Mouse (Mus musculus): ENCODE results near the gene Serbp1.

Serbp1 gene

GRCm38 (mm10) chr6:67300300-67300699 lies 62.3 kb downstream of the Serbp1 start:
- no peak for DNase-seq (ENCODE audit: extremely low read depth, insufficient read length, low spot score)

- DNase-seq (ENCODE audit: extremely low read depth, insufficient read length, low spot score): no peak
Measured at GRCm38 (mm10) chr6:67300710-67301163, 62.8 kb downstream of the Serbp1 start.

DNA sequence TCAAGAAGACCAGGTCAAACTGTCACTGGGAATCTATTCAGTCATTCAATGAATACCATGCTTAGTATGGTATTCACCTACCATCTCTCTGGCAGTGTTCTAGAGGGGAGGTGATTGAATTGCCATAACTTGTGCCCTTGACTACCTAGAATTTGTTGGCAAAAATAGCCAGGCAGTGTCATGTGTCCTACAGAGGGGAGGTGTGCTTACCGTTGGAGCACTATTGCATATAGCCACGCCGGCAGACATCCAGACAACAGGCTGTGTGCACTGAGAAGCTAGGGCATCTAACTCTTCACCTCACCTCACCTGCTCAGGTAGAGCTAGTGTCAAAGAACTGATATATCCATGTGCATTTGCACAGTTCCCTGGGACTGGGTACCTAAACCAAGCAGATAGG lies 63.3 kb downstream of the Serbp1 start:
- DNase-seq (ENCODE audit: extremely low read depth, insufficient read length, low spot score): no peak

GRCm38 (mm10) chr6:67302471-67302870 lies 64.5 kb downstream of the Serbp1 start:
- no peak for DNase-seq (ENCODE audit: extremely low read depth, insufficient read length, low spot score)

GRCm38 (mm10) chr6:67303210-67303609 lies 65.2 kb downstream of the Serbp1 start:
- no peak for DNase-seq (ENCODE audit: extremely low read depth, insufficient read length, low spot score)

- no peak for DNase-seq (ENCODE audit: extremely low read depth, insufficient read length, low spot score)
Measured at GRCm38 (mm10) chr6:67308994-67309393, 71.0 kb downstream of the Serbp1 start.

DNA sequence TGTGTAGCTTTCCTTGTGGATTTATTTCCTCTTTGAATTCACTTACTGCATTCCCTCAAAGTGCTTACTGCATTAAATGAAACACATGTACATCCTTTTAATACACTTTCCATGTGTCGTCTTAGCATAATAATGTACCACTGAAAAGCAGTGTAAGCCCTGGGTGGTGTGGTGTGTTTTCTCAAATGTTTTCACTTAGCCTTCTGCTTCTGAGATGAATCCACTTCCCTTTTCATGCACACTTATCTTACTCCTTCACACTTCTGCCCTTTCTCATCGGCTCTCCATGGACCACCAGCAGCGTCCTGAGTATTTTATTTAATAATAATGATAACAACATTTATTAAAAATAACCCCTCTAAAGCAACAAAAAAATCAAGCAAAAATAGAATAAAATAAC lies 71.8 kb downstream of the Serbp1 start:
- no peak for DNase-seq (ENCODE audit: extremely low read depth, insufficient read length, low spot score)

DNA sequence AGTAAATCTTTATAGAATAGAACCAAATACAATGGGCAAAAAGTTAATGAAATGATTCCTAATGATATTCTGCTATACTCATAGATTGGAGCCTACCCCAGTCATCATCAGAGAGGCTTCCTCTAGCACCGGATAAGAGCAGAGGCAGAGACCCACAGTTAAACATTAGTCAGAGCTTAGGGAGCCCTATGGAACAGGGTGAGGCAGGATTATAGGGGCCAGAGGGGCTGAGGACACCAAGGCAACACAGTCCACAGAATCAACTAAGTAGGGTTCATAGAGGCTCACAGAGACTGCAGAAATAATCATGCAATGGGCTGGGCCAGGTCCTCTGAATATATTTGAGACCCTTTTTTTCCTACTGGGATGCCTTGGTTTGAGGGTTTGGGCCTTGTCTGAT lies 76.7 kb downstream of the Serbp1 start:
- DNase-seq (ENCODE audit: extremely low read depth, insufficient read length, low spot score): no peak

DNA sequence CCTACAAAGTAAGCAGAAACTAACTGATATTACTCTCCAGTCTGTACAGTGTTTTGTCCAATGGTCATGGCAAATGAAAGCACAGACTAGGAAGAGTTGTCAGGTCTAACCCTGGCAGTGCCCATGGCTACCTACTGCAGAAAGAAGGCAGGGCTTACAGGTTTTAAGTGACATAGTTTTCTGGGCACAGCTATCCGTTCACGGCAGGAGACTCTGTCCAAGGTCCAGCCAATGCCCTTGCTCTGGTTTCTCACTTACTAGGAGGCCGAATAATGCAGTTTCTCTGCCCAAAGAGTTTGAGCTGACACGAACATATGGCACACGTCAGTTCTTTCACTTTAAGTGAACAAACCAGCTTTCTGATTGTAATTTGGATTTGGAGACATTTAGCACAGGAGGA lies 79.1 kb downstream of the Serbp1 start:
- DNase-seq (ENCODE audit: extremely low read depth, insufficient read length, low spot score): no peak

- DNase-seq (ENCODE audit: extremely low read depth, insufficient read length, low spot score): no peak
Measured at GRCm38 (mm10) chr6:67317827-67318338, 79.9 kb downstream of the Serbp1 start.

DNA sequence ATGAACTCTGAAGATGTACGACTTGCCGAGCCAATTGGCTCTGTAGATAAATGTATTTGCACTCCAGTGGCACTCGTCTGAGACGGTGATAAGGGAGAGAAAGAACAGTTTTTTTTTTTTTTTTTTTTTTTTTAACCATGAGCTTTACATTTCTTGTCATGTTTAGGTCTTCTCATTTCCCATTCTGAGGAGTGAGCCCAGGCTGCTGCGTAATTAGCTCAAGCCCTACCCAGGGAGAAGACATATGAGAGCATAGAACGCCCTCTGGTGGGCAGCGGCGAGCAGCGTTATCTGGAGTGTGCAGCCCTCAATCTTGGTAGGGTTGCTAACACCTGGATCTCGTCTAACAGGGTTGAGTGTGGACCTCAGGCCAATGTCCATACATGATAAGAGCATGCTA lies 80.5 kb downstream of the Serbp1 start:
- DNase-seq (ENCODE audit: extremely low read depth, insufficient read length, low spot score): no peak

GRCm38 (mm10) chr6:67323788-67324187 lies 85.8 kb downstream of the Serbp1 start:
- no peak for DNase-seq (ENCODE audit: extremely low read depth, insufficient read length, low spot score)

DNA sequence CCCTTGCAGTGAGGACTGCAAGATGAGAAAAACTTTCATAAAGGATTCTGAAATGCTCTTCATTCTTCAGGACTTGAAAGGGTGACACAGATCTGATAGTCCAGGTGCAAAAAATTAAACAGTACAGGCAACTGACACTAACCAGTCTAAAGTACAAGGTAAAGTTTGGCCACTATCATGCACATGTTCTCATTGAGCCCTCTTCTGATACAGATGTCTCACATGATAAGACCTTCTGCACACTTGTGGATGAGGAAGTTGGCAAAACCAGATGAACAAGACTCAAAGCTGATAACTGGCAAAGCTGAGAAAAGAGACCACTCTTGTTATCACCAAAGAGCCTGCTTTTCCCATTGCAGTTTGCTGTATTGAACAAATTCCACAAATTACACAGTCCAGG lies 100.0 kb downstream of the Serbp1 start:
- DNase-seq (ENCODE audit: extremely low read depth, insufficient read length, low spot score): no peak

DNA sequence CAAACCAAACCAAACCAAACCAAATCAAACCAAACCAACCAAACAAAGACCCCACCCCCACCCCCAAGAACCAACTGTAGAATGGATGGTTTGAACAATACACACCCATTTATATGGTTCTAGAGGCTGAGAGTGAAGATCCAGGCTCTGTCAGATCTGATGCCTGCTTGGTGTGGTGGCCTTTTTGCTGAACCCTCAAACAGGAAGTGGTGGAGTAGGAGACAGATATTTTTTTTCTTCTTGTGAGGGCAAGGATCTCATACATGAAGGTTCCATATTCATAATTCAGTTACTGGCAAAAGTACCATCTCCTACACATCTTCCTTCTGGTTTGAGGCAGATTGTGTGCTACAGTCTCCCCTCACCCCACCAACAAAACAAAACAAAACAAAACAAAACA lies 101.5 kb downstream of the Serbp1 start:
- DNase-seq (ENCODE audit: extremely low read depth, insufficient read length, low spot score): no peak
